Mouse (Mus musculus) liver, postnatal 0 days (tissue): ENCODE measurements around the gene Lypd4. TPM values are rescaled to one million over a fixed set of nuclear protein-coding genes. Genes with fewer than 3 reads are reported as not detected.

ENCODE experiments used
- ATAC-seq: fragments of 200-750 bp; cut with Nextera tagmentation; 2 replicates; pipeline ENCODE4 v1.8.0; 2017; ENCODE audit warnings: mild to moderate bottlenecking, moderate library complexity
- DNase-seq: peaks from one replicate; pipeline ENCODE4 v3.0.0-alpha.2; 2016
- H3K27ac ChIP-seq: fragments of 300-500 bp; sonication (generic); 2 replicates; pipeline ENCODE4 v1.5.1; 2014; ENCODE audit warnings: antibody characterized with exemption, moderate library complexity, mild to moderate bottlenecking, low read depth
- H3K27me3 ChIP-seq: fragments of 300-500 bp; sonication (generic); 2 replicates; pipeline ENCODE4 v1.6.1; 2014; ENCODE audit warnings: low read length, control low read depth, mixed read lengths; ENCODE audit not compliant: insufficient read depth
- H3K36me3 ChIP-seq: fragments of 300-500 bp; sonication (generic); replicated peaks from 2 replicates; pipeline ENCODE4 v1.6.1; 2014; ENCODE audit warnings: mild to moderate bottlenecking, control low read depth, low read length, moderate library complexity, mixed read lengths; ENCODE audit not compliant: insufficient read depth
- H3K4me1 ChIP-seq: fragments of 300-500 bp; sonication (generic); 2 replicates; pipeline ENCODE4 v1.6.1; 2014; ENCODE audit warnings: antibody characterized with exemption, mild to moderate bottlenecking, control low read depth; ENCODE audit not compliant: insufficient read depth
- H3K4me2 ChIP-seq: fragments of 300-500 bp; sonication (generic); 2 replicates; pipeline ENCODE4 v1.6.1; 2014; ENCODE audit warnings: low read depth, mild to moderate bottlenecking, low read length, moderate library complexity, mixed read lengths
- H3K4me3 ChIP-seq: fragments of 300-500 bp; sonication (generic); 2 replicates; pipeline ENCODE4 v1.5.1; 2014; ENCODE audit warnings: low read depth, low read length
- H3K9ac ChIP-seq: fragments of 300-500 bp; sonication (generic); replicated peaks from 2 replicates; pipeline ENCODE4 v1.6.1; 2014; ENCODE audit warnings: mild to moderate bottlenecking, moderate library complexity
- H3K9me3 ChIP-seq: fragments of 300-500 bp; sonication (generic); 2 replicates; pipeline ENCODE4 v1.6.1; 2016; ENCODE audit warnings: mild to moderate bottlenecking, control low read depth, low read length, mixed read lengths
- CTCF ChIP-seq: sonication (generic); IDR thresholded peaks from 2 replicates; pipeline ENCODE4 v1.5.1; 2016; ENCODE audit warnings: antibody characterized with exemption, low read depth
- EP300 ChIP-seq: IDR thresholded peaks from 2 replicates; pipeline ENCODE4 v1.6.1; 2016; ENCODE audit warnings: antibody characterized with exemption, low read depth, mild to moderate bottlenecking
- WGBS: fragments of 180-500 bp; shearing (Covaris S2); extraction: QIAGEN DNeasy Blood & Tissue Kit; methylation state at CpG from one replicate; pipeline ENCODE4 v1.1.7; 2014; ENCODE audit not compliant: insufficient replicate concordance; 5-methylcytosine and 5-hydroxymethylcytosine counted together
- polyA plus RNA-seq: library from polyadenylated mRNA; unstranded; fragments of >200 nt; fragmentation: Nextera tagmentation; extraction: Ambion mirVana; gene quantifications from 2 replicates; pipeline ENCODE4 v1.2.1, GENCODE M21; 2015

The Lypd4 gene
- polyA plus RNA-seq, 1 experiment from 2014 or later: not detected

DNA sequence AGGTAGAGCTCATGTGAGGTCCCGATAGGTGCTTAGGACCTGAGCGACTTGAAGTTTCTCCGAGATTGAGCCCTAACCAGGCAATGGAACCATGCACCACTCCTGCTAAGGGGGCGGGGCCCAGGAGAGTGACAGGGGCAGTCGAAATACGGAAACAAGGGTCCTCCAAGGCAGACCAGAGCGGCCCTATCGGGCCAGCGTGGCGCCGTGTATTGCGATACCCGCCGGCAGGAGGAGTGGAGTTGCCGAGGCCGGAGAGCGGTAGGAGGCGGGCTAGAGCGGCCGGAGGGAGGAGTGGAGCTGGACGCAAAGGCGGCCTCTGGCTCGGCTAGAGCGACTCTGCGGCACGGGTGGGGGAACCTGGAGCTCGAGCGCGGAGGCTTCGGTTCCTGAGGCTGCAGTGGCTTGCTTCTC is 34.3 kb upstream of the Lypd4 start:
- Histone ChIP-seq H3K4me2 (peak overlapping the region; percentile 97), H3K9me3 (no peaks in the 10 kb centered on the region), H3K27me3 (no peaks in the 10 kb centered on the region), H3K4me1 (peaks cover 35% of the 10 kb centered on the region), H3K36me3 (peaks cover 17% of the 10 kb centered on the region), H3K4me3 (peak overlapping the region; percentile 70), H3K9ac (peak overlapping the region; percentile 75), H3K27ac (peak overlapping the region; percentile 95)
- TF ChIP-seq EP300 (peak; percentile 42; the same call in 1 of the 2 replicates), CTCF (peak; percentile 81)
- under 1% methylated on average over 30 of the region's 30 CpGs for WGBS
- ATAC-seq (peak; percentile 96), DNase-seq (peak; percentile 98)

DNA sequence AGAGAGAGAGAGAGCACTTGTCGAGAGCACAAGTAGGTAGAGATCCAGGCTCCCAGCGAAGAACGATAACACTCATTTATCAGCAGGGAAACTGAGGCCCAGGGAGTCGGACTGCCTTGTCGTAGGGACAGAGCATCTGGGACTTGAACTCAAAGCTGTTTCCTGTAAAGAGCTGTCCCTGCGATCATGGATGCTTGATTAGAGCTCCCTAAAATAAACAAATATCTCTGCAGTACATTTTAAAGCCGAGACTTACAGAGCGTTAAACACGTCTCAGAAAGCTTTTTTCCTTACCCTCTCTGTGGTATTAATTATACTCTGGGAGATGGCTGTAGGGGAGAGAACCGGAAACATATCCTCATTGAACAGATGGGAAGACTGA is 33.7 kb upstream of the Lypd4 start:
- ATAC-seq (no peak), DNase-seq (no peak)
- H3K36me3 ChIP-seq: peaks cover 12% of the 10 kb centered on the region
- peaks cover 35% of the 10 kb centered on the region for H3K4me1 ChIP-seq
- H3K27ac ChIP-seq: peak overlapping the region; percentile 95
- peak overlapping the region; percentile 97 for H3K4me2 ChIP-seq
- H3K27me3 ChIP-seq: no peaks in the 10 kb centered on the region
- no peak for TF ChIP-seq CTCF
- TF ChIP-seq EP300: no peak
- WGBS: 5% methylated on average over 10 of the region's 10 CpGs
- peak overlapping the region; percentile 79 for H3K9ac ChIP-seq
- no peaks in the 10 kb centered on the region for H3K9me3 ChIP-seq
- H3K4me3 ChIP-seq: peak overlapping the region; percentile 70

DNA sequence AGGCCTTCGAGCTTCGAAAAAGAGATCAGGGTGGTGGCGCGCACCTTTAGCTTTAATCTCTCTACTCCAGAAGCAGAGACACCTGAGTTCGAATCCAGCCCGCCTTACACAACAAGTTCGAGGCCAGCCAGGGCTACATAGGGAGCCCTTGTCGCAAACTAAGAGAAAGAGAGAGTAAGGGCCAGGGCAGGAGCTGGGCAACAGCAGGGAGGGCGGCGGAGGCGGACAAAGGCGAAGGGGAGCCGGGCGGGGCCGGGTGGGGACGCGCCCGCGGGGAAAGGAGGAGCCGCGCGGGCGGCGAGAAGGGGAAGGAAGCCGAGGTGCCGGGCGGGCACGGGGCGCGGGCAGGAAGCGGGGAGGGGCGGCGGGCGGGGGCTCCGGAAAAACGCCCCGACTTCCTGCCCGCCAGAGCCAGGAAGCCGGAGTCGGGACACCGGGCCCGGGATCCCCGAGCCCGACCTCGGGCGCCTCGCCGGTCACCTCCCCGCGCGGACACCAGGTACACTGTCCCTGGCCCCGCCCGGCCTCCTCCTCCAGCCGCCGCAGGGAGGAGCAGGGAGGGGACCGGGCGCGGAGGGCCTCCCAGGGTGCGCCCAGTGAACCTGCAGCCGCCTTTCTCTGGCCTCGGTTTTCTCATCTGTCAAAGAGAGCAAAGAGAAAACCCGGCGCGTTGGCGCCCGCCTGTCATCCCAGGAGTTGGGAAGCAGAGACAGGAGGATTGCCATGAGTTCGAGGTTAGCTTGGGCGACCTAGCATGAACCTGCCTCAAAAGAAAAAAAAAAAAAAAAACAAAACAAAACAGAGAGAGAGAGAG is 33.1 kb upstream of the Lypd4 start, which contains the start of gene Arhgef1:
Gene Arhgef1, plus strand, starts transcription at position 283 of the 814 bp plus-strand sequence.
- ATAC-seq: peak; percentile 37
- H3K4me2 ChIP-seq: peak within 1 kb of the TSS; percentile 97
- H3K9me3 ChIP-seq: no peaks in the 10 kb centered on the region
- DNase-seq: peak; percentile 80
- WGBS: 6% methylated on average over 52 of the region's 68 CpGs
- peaks cover 35% of the 10 kb centered on the region for H3K4me1 ChIP-seq
- H3K36me3 ChIP-seq: peaks cover 6% of the 10 kb centered on the region; the same call in 1 of the 2 replicates
- peak within 1 kb of the TSS; percentile 95 for H3K27ac ChIP-seq
- H3K4me3 ChIP-seq: peak within 1 kb of the TSS; percentile 70
- TF ChIP-seq EP300 (no peak), CTCF (no peak)
- peak within 1 kb of the TSS; percentile 79 for H3K9ac ChIP-seq
- H3K27me3 ChIP-seq: no peaks in the 10 kb centered on the region

DNA sequence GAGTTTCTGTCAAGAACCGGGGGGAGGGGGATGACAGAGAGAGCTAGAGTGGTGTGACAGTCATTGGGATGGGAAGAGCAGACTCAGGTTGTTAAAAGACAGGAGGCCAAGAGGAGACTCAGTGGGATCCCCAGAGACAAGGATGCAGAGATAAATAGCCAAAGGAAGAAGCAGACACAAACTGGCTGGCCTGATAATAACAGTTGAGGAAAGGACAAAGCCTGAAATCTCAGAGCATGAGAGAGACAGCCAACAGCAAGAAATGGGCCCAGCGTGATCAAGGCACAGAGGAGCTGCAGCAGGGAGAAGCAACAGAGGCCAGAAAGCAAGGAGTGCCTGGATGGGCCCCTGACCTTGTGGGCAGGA is 32.5 kb upstream of the Lypd4 start:
- WGBS: 30% methylated on average over 2 of the region's 2 CpGs
- Histone ChIP-seq H3K9ac (peak overlapping the region; percentile 79), H3K4me2 (peak overlapping the region; percentile 97), H3K9me3 (no peaks in the 10 kb centered on the region), H3K4me3 (peak overlapping the region; percentile 70), H3K36me3 (0 out of 2 replicates have a peak, but pooled peaks cover 4% of the 10 kb centered on the region), H3K4me1 (peaks cover 35% of the 10 kb centered on the region), H3K27me3 (no peaks in the 10 kb centered on the region), H3K27ac (peak overlapping the region; percentile 95)
- TF ChIP-seq EP300 (no peak), CTCF (no peak)
- DNase-seq: no peak
- no peak for ATAC-seq

DNA sequence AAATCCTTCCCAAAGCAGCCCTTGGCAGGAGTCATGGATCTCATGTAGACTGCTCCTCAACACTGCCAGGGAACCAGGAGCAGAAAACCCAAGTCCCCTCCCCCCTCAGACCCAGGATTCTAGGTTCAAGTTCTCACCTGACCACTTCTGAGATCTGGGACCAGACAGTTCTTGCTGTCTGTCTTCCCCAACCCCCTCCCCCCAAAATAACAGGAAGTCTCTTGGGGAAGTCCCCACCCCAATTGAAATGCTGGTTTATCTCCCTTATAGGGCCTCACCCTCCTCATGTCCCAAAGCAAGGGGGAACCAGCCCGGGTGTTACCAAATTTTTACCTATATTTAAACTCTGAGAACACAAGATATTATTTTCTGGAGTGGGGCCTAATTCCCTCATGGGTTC is 32.1 kb upstream of the Lypd4 start:
- Histone ChIP-seq H3K9me3 (no peaks in the 10 kb centered on the region), H3K27ac (peak overlapping the region; percentile 95), H3K9ac (peak overlapping the region; percentile 79; the same call in 1 of the 2 replicates), H3K36me3 (0 out of 2 replicates have a peak, but pooled peaks cover 4% of the 10 kb centered on the region), H3K4me3 (0 out of 2 replicates have a peak overlapping the region, but pooled peaks have one; percentile 10), H3K4me1 (peaks cover 31% of the 10 kb centered on the region), H3K4me2 (peak overlapping the region; percentile 97), H3K27me3 (no peaks in the 10 kb centered on the region)
- no peak for TF ChIP-seq CTCF
- no peak for TF ChIP-seq EP300
- no peak for DNase-seq
- 8% methylated on average over 1 of the region's 1 CpGs for WGBS
- ATAC-seq: no peak

DNA sequence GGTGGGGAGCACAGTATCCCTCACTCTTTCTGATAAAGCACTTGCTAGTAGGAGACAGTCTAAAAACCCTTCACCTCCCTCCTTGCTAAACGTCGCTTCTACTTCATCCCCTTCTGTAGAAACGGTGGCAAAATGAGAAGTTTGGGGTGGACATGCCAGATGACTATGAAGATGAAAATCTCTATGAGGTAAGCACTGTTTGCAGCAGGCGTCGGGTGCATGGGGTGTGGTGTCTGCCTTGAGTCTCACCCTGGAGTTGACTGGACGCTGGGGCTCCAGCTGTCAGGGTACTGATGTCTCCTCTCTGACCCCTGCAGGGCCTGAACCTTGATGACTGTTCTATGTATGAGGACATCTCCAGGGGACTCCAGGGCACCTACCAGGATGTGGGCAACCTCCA is 31.4 kb upstream of the Lypd4 start:
- no peaks in the 10 kb centered on the region for H3K9me3 ChIP-seq
- no peaks in the 10 kb centered on the region for H3K27me3 ChIP-seq
- 0 out of 2 replicates have a peak, but pooled peaks cover 4% of the 10 kb centered on the region for H3K36me3 ChIP-seq
- no peak for DNase-seq
- TF ChIP-seq EP300 (no peak), CTCF (no peak)
- H3K4me1 ChIP-seq: peaks cover 24% of the 10 kb centered on the region
- no peak for ATAC-seq
- H3K4me2 ChIP-seq: no peak overlapping the region
- no peak overlapping the region for H3K4me3 ChIP-seq
- peak overlapping the region; percentile 49; the same call in 1 of the 2 replicates for H3K27ac ChIP-seq
- 37% methylated on average over 6 of the region's 6 CpGs for WGBS
- H3K9ac ChIP-seq: no peak overlapping the region
